Mouse (Mus musculus) c-Kit-positive CD71-positive TER-119-positive erythroid progenitor cells, embryonic 14.5 days (primary cell): ENCODE results near the gene Kri1.
"Not testable (repeated sequence)": the region's sequence is repeated elsewhere in the genome, so short reads cannot be mapped to it uniquely, and the experiment has no call there.

ENCODE experiments used
- DNase-seq: peaks from one replicate; pipeline ENCODE4 v3.0.0-alpha.2; 2013; ENCODE audit warnings: low spot score

The Kri1 gene

DNA sequence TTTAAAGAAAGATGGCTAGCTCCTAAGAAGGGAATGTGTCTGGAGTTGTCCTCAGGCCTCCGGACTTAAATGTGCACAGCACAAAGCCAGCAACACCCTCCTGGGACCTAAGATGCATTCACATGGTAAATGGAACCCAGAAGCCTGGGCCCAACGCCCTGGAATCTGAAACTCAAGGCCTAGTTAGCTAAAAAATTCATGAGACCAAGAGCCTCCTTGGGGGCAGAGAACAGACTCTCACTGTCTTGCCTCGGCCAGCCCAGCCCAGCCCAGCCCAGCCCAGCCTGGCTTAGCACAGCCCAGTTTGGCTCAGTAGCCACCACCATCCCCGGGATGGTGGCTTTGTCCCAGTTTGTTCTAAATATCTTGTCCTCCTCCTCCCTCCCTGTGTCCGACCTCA, 27.7 kb upstream of the Kri1 start:
- DNase-seq: no peak

GRCm38 (mm10) chr9:21314367-21315140, 26.8 kb upstream of the Kri1 start:
- peak; percentile 56 for DNase-seq

- DNase-seq: peak; percentile 92
Measured at GRCm38 (mm10) chr9:21313394-21313793, 25.6 kb upstream of the Kri1 start.

- no peak for DNase-seq
Measured at GRCm38 (mm10) chr9:21312134-21312533, 24.4 kb upstream of the Kri1 start, which contains the start of gene Ap1m2. Gene Ap1m2 (minus strand): TSS chr9:21312337.

- DNase-seq: no peak
Measured at GRCm38 (mm10) chr9:21311695-21312094, 23.9 kb upstream of the Kri1 start.

GRCm38 (mm10) chr9:21309150-21309741, 21.5 kb upstream of the Kri1 start:
- DNase-seq: peak; percentile 65

DNA sequence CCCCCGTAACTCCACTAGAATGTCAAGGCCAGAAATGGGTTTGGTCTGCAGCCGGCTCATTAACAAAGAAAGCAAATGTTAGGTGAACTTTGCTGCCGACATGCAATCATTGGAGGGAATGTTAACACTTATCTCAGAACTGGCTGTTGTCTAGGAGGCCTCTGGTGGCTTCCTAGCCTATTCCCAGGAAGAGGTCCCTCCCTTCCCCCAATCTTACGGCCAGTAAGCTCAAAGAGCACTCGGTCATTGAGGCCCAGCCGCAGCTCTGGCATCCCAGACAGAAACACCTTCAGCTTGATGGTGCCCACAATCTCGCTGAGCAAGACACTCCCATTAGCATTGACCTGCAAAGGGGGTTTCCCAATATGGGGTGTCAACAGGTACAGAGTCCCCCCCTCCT, 17.3 kb upstream of the Kri1 start:
- no peak for DNase-seq

GRCm38 (mm10) chr9:21299014-21299413, 11.2 kb upstream of the Kri1 start:
- no peak for DNase-seq

DNA sequence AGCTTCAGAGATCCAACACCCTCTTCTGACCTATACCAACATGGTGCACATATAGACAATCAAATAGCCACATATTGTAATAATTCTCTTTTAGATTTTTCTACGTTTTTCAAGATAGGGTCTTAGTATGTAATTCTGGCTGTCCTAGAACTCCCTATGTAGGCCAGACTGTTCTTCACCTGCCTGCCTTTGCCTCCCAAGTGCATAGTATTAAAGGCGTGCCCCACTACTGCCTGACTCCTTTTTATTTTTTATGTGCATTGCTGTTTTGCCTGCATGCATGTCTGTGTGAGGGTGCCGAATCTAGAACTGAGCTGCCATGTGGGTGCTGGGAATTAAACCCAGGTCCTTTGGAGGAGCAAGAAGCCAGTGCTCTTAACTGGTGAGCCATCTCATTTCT, 4.5 kb upstream of the Kri1 start:
- no peak for DNase-seq

DNA sequence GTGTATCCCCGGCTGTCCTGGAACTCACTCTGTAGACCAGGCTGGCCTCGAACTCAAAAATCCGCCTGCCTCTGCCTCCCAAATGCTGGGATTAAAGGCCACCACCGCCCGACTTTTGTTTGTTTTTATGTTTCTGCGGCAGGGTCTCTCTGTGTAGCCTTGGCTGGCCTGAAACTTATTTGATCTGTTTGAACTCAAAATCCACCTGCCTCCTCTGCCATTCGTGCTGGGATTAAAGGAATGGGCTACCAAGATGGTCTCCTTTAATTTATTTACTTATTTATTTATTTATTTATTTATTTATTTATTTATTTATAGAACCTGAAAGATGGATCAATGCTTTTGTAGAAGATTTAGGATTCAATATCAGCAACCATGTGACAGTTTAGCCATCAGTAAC, 4.1 kb upstream of the Kri1 start:
- not testable (repeated sequence) for DNase-seq

- DNase-seq: peak; percentile 100
Measured at GRCm38 (mm10) chr9:21291022-21291787, 3.4 kb upstream of the Kri1 start, which contains the start of gene Cdkn2d. Gene Cdkn2d (minus strand): TSS chr9:21291407.

DNA sequence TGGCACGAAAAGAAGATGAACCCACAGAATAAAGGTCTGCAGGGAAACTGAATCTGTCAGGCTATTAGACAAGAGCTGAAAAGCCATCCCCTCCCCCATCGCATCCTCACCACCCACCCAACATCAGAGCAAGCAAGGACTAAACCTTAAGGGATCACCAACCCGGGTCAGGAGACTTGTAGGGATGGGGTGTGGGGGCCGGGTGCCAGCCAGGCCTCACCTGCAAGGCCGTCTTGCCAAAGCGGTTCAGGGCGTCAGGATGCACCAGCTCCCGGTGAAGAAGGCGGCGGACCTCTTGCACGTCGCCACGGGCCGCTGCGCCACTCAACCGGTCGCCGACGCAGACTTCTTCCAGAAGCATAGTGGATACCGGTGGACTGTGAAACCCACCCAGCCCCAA, 2.8 kb upstream of the Kri1 start:
- no peak for DNase-seq

GRCm38 (mm10) chr9:21289337-21289671, 1.5 kb upstream of the Kri1 start:
- DNase-seq: no peak

DNA sequence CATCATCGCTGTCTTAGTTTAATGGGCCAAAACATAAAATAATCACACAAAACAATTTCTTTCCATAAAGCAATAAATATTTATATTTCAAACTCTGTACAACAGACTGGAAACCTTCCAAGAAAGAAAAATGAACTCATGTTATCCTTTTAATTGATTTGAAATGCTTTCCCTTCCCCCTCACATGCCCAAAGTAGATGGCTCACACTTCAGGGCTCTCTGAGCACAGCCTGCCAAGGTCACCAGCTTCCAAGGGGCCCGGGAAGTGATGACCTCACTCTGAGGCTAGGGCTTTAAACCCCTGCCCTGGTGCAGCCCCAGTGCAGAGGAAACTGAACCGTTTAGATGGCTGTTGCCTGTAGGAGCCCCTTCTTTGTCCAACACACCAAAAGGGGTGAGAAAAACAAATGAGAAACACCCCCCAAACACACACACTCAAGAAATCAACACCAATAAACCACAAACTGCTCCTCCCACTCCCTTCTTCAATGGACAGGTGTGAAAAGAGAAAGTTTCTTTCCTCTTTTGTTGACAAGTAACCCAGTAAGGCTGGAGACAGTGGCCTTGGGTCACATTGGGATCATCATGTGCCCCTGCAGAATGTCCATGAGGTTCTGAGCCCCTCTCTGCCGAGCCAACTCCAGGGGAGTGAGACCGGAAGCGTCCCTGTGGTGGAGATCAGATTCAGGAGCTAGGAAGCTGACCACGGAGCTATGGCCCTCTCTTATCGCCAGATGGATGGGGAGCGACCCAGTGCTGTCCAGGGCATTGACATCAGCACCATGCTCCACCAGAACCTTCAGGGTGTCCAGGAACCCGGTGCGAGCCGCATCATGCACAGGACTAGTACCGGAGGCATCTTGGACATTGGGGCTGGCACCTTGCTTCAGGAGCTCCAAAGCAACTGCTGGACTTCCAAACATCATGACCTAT, 901 bp upstream of the Kri1 start:
- no peak for DNase-seq

DNA sequence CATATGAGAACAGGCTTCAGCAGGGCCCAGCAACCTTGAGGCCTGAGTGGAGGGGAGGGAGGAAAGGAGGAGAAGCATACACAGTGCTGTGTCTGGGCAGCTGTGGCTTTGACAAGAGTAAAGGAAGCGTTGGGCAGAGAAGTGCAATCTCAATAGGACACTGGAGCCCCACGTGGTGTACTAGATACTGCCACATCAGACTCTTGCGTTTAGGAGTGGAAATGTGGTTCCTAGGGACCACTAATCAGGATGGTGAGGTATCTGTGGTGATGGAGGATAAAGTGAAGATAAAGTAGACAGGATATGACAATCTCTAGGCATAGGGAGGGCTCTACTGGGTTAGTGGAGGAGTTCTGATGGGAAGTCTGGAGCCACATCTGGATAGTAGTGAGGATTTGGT, 1.0 kb downstream of the Kri1 start:
- no peak for DNase-seq

DNA sequence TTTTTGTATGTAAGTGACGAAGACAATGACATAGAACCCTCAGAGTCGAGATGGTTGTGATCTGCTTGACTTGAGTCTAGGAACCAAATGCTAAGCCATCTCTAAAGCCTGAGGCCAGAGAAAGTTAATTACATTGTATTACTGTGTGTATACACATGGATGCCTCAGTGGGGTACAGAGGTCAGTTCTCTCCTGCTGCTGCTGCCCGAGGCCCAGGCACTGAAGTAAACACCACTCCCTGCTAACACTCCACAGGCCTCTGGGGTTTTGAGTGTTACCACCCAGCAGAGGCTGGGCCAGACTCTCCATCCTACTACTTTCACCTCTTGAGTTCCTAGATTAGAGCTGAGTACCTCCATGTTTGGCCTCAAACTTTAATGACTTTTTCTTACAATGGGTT, 3.8 kb downstream of the Kri1 start:
- no peak for DNase-seq

DNA sequence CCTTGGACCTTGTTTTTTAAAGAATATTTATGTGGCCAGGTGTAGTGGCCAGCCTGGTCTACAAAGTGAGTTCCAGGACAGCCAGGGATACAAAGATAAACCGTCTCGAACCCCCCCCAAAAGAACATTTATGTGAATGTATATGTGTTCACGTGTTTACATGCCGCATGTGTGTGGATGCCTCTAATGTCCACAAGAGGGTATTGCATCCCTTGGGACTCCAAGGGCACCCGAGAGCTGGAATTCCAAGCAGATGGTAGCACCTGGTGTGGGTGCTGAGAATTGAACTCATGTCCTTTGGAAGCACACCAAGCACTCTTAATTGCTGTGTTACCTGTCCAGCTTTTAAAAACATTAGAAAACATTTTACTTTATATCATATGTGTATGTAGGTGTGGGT, 4.2 kb downstream of the Kri1 start:
- DNase-seq: no peak

- DNase-seq: no peak
Measured at GRCm38 (mm10) chr9:21277776-21278175, 10.0 kb downstream of the Kri1 start.

GRCm38 (mm10) chr9:21276307-21276706, 11.5 kb downstream of the Kri1 start:
- no peak for DNase-seq

- no peak for DNase-seq
Measured at GRCm38 (mm10) chr9:21275727-21276126, 12.0 kb downstream of the Kri1 start.

DNA sequence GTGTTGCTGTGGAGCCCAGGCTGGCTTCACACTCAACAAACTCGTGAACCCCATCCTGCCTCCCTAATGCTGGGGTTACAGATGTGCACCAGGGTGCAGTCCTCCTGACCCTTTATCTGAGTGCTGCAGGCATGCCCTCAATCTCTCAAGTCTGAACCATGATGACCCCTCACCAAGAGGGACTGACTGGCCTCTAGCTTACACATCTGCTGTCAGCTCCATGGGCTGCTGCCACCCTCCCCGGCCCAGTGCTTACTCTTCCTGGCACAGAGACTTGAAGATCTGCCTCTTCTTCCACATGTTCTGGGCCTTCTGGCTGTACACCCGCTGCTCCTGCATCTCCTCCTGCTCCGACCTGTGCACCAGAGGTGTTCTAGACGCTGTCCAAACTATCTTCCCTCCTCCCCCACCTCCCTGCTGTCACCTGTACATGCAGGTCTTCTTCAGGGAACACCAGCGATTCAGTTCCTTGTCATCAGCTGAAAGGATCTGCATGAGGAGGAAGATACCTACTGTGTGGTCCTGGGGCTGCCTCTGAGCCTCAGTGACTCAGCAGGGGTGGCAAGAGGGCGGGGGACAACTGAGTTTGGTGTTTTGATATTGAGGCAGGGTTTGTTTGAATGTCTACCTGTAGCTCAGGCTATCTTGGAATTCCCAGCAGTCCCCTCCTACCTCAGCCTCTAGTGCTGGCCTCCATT, 12.6 kb downstream of the Kri1 start:
- DNase-seq: no peak
